Mouse (Mus musculus) urinary bladder, postnatal 10 days (tissue): ENCODE measurements around the gene Ndufaf2.

Experiments used
- DNase-seq: peaks from one replicate; pipeline ENCODE4 v3.0.0; 2022; ENCODE audit warnings: low spot score

The Ndufaf2 gene

DNA sequence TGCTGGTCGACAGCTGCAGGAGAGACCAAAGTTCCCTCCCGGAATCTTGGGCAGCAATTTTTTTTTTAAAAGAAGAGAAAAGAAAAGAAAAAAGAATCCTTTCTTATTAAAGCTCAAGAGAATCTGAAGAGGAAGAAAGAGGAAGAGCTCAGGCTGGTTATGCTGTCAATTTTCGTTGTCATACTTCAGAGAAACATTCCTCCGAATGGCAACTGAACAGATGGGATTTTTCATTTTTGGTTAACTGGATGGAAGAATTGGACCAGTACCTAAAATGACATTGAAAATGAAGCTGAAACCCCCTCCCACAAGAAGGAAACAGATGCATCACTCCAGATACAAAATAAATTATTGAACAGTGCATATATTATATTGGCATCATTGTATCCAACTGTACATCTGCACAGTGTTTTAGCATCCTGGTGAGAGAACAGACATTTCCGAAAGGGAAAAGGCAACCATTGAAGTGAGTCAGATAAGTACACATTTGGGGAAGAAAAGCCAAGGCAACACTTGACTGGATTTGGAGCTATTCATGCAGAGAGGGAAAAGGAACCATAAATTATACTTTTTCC is 19.9 kb downstream of the Ndufaf2 start:
- DNase-seq = no peak

DNA sequence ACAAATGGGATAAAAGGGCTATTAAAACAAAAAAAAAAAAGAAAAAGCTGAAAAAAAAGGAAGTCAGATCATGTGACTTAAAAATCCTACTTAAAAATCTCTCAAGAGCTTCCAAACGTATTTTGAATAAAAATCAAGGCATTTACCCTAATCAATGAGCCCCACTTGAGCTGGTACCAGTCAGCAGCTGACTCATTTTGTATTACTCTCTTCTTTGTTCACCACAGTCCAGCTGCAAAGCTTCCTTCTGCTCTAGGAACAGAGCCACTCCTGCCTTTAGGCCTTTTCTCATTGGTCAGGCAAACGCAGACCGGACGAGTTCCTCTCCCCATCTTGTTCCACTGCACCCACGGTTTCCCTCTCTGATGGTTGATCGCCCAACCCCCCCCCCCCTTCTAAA is 22.8 kb downstream of the Ndufaf2 start:
- no peak for DNase-seq

DNA sequence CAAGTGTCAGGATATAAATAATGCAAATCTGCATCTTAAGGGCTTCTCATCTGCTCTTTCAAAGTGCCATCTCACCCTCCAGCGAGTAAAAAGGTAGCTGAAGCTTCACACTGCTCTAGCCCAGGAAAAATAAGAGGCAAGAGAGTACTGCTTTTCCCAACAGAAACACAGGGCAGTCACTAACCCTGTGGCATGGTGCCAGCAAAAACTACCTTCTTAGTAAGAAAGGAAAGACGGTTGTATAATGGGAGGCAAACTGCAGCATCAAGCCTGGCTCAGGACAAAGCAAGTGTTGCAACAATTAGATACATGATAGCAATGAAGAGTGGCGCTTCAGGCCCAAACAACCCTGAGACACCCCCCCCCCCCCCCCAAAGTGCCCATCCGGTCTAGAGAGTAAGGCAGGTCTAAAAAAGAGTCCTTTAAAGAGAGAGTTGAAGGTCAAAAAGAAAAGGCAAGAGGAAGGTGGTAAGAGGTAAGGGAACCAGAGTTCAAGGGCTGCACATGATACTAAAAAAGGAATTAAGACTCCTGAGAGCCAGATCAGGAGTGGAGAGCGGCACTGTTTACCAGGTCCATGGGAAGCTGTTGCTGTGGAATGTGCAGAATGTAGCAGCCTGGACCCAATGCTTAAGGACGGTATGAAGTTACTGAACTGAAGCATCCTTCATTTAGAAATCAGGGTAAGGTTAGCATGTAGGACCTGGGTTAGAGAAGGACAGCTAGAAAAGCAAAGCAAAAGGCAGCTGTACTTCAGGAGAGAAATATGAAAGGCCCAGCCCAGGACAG is 26.2 kb downstream of the Ndufaf2 start:
- no peak for DNase-seq

DNA sequence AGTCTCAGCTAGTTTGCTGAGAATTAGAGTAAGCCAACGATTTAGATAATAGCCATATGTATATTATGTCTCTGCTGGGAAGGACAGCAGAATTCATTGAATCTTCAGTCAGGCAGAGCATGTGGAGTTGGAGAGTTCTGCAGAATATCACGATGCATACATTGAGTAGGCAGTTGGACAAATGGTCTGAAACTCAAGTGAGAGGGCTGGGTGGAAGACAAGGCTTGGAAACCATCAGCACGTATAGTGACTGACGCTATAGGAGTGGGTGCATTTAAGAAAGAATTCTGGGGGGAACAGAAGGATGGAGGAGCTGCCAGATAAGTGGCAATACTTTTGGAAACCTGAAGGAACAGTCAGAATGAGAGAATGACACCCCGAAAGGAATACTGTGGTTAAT is 27.7 kb downstream of the Ndufaf2 start:
- DNase-seq = no peak

DNA sequence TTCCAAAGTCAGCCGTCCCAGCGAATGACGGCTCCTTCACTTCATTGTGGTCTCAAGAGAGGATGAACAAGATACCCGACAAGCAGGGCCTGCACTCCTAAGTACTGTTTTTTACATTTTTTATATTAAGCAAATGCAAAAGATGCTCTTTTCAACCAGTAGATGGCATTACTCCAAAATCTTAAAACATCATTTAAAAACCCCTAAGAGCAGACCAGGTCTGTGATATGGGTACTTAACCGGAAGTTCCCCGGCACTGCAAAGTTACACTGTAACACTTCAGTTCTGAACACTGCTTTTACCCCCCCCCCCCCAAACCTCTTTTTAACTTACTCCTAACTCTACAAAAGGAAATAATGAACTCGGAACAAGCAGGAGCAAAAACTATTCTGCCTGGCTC is 29.4 kb downstream of the Ndufaf2 start:
- no peak for DNase-seq

DNA sequence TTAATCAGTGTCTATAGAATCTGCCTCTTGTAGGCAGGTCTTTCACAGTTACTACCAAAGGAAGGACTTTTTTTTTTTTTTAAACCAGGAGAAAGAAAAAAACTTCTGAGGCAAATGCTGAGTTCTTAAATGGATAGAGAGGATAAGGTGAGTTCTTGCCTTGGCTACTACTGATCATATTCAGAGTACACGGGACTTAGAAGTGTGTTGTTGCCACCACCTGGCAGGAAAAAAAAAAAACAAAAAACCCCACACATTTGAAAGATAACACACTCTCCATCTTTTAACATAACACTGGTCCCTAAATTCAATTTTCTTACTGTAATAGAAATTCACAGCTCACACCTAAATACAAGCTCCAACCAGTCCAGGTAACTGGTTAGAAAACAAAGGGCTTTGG is 30.5 kb downstream of the Ndufaf2 start:
- no peak for DNase-seq

DNA sequence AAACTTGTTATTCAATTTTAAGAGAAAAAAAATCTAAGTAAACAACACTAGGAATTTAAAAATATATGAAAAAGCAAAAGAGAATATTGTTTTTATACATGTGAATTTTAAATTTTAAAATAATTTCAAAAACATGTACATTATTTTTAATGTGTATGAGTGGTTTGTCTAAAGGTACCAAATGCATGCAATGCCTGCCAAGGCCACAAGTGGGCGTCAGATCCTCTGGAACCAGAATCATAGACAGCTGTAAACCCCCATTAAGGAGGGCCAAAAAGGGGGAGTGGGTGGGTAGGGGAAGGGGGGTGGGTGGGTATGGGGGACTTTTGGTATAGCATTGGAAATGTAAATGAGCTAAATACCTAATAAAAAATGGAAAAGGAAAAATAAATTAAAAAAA is 31.3 kb downstream of the Ndufaf2 start:
- no peak for DNase-seq

DNA sequence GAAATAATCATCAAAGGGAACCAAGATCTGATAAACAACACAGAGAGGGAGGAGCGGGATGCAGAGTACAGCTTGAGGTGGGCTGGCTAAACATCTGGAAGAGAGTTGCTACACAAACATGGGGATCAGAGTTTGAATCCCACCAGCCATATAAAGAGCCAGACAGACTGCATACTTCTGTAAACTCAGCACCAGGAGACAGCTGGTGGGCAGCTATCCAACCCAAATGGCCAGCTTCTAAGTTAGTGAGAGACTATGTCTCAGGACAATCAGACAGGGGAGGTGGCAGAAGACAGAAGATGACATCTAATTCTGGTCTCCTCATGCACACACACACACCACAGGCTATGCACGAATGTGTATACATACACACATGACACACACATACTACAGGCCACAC is 32.2 kb downstream of the Ndufaf2 start:
- DNase-seq = no peak

DNA sequence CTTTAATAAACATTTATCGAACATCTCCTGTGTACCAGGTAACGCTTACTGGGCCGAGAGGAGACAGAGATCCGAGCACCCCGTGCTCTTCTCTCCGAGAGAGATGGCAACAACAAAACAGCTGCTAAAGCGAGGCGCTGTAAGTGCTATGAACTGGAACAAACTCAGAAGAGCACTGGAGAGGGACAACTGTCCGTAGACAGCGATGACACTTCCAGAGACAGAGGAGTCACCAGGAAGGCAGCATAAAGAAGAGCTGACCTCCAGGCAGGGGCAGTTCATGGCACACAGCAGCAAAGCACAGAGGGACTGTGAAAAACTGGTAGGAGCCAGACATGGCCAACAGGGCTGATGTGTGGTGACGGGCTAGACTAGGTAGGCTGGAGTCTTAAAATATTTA is 34.3 kb downstream of the Ndufaf2 start:
- no peak for DNase-seq

DNA sequence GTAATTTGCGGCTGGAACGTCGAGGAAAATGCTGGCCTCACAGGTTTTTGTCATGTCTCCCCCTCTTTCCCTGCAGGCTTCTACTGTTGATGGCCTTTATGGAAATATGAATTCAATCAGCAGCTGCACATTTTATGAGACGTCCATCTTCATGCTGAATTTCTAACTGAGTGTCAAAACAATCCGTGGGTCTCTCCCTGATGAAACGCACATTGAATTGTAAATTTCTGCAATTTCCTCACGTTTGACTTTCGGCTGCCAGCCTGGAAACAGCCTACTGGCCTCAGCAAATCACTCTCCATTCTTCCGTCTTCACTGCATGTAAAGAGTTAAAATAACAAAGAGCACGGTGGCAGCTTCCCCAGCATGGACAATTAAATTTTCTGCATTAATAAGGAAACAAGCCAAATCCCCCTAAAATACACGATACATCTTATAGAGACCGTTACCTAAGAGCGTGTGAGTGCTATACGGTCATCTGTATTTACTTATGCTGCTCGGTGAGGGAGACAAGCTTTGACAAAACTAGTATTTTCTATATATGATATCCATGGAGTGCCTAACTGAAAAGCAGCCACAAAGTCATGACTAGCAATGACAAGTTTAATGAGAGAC is 35.2 kb downstream of the Ndufaf2 start:
- no peak for DNase-seq

DNA sequence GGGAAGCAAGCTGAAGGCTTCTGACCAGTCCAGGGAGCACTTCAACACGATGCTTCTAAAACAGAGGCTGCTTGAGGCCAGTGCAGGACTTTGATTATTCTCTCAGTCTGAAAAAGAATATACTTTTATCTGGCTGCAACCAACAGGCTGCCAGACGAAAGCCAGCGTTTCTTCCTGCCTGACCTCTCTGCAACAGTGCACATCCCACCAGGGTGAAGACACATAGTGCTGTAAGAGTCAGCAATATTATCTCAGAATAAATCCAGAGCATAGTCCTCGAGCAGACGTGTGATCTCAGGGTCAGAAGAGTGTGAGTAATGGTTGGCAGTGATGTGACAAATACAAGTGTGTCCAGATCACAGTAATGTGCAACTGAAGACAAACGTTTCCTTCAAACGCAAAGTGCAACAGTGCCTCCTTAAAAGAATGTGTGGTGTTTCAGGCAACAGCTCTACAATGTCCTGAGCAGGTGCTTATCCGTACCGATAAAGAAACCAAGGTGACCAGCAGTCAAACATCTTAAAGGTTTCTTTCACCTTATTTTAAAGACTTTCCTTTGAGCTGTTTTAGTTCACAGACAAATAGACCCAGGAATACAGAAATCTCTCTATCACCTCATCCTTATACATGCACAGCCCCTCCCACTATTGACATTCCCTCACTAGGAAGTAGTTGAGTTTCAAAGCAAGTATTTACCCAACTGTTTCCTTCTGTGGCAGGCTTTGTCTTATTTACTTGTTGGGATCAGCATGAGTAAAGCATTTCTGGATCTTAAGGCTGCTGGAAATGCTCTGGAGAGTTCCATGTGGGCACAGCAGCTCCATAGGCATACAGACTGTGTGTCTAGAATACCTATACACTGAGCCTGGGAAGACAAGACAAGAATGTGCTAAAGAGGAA is 38.8 kb downstream of the Ndufaf2 start:
- DNase-seq = no peak

DNA sequence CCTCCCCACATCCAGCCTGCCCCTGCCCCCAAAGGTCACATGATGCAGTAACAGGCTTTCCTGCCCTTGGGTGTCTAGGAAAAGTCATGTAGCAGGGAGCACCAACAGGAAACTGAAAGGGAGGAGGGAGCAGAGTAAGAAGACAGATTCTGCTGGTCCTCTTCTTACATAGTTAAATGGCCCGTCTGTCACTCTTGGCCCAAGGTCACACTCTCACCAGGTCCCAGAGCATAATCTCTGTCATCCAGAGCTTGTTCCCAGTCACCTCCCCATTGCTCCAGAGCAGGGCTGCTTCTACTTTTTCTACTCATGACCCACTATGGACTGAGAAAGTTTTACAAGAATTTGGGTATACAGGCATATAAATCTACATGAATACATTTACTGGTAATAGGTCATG is 40.2 kb downstream of the Ndufaf2 start:
- no peak for DNase-seq

DNA sequence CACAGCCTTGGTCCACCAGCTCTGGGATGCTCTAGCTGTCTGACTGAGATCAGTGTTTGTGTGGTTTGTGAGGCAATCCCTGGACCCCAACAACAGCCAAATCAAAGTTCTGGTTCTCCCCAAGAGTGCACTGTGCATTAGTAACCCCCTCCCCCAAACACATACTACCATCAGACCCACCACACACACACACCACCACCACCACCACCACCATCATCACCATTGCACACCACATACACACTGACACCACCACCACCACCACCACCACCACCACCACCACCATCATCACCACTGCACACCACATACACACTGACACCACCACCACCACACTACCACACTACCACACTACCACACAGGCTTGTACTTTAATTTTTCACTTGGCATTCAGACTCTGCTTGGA is 40.8 kb downstream of the Ndufaf2 start:
- no peak for DNase-seq

DNA sequence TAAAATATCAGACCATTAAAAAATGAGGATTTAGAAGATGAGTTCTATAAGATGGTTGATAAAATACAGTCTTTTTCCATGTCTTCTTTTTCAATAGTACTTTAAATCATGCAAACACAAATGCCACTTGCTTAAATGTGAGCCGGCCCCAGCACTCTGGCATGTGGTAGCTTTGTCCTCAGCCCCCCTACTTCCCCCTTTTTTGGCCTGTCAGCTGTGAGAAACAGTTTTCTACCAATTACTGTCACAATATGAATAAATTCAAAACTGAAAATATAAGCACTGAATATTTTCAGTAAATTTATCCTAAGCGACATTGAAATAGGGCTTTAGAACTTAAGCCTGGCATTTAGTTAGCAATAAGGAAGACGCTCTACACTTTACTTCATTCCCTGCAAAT is 44.2 kb downstream of the Ndufaf2 start:
- no peak for DNase-seq

DNA sequence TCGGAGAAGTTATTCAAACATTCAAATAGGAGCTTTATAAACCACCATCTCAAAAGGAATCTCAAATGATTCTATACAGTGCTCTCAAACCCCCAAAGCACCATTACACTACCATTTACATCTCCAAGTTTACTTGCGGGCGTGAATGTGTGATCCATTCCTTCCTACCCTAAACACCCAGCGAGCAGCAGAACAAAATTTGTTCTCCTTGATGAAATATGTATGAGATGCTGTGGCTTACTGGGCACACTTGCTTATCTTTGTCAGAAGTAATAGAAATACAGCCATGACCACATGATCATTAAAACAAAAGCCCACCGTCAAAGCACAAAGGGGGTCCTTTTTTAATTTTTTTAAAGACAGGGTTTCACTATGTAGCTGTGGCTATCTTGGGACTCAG is 44.9 kb downstream of the Ndufaf2 start:
- no peak for DNase-seq

DNA sequence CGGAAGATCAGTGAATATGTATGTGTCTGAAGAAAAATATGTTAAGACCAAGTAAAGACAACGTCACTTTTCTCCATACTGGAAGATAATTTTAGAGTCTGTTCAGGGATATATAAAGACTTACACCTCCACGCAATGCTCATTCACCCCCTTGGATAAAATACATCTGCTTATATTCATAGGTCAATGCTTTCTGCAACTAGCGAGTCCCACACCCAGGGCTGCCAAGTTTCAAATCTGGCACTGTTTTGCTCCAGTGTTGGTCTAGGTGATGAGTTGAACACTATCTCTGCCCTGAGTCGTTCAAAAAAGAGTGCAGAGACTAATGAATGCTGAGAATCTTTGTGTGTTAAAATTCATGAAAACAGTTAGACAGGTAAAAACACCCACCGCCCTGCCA is 47.5 kb downstream of the Ndufaf2 start:
- no peak for DNase-seq

DNA sequence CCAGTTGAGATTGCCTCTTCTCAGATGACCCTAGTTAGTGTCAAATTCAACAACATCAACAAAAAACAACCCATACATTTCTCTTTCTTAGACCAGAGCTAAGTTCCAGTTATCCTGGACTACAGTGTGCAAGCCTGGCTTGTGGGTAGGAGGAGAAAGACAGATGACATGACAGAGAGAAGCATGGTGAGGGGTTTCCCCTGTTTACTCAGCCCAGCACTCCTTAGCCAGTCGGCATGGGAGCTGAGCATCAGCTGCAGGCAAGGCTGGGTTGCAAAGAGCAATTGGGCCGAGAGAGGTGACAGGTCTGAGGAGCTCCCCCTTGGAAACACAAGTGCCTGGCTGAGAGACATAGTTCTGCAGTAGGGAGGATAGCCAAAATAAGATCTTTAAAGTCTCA is 57.7 kb downstream of the Ndufaf2 start:
- DNase-seq = no peak

DNA sequence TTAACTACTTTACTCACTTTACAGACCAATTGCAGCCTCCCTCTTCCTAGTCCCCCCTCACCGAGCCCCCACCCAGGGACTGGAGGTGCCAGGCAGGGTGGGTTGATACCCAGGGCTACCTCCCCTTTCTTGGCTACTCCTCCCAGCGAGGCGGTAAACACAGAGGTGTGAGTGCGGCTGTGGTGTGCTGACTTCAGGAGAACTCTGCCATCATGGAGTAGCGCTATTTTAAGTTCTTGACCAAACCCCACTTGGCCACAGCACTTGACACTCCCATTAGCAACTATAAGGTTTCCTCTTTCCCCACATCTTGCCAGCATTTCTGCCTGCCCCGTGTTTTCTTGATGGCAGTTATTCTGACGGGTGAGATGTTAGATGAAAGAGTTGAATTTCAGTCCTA is 62.0 kb downstream of the Ndufaf2 start:
- no peak for DNase-seq

DNA sequence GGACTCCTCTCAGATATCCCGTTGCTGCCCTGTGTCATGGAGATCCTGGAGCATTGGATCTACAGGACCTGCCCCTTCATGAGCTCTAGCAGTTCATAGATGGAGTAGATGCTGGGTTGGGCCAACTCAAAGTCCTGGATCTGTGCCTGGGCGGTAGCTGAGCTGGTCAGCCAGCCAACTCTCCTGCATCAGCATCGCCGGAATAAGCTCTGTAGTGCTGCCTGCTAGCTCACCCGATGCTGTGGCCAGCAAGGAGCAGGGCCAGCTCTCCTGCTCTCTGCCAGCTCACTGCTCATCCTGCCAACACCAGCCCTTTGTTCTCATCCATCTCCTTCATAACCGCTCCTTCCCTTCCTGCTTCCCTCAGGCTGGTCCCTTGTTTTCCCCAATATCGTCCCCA is 62.8 kb downstream of the Ndufaf2 start:
- DNase-seq = no peak

DNA sequence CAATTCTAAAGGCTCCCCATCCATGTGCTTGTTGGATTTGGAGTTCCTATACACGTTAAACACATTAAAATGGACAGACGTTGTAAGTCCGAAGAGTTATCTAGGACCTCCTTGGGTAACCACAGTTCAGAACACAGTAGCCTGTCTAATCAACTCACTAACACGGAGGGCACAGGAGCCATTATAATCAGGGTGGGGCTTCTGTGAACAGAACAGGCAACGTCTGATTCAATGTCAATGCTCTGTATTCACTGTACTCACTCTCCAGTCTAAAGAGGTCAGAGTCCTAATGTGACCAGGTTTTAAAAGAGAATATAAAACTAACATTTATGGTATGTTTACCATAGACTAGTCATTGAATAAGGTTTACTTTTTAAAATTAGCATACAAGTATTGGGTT is 63.7 kb downstream of the Ndufaf2 start:
- no peak for DNase-seq

DNA sequence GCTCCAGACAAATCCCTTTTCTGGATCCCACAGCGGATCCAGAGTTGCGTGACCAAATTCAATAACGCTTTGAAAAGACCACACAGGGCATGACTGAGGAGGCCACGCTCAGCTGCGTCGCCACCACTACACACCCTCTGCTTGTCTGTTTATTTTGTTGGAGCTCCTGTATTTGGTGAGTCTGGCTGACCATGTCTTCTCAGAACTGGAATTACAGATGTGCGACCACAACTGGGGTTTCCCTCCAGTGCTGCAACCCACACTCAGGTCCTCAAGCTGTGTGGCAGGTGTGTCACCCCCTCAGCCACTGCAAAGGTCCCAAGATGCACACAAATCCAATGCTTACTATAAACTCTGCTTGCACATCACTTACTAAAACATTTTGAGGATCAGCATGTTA is 66.1 kb downstream of the Ndufaf2 start:
- DNase-seq = no peak

DNA sequence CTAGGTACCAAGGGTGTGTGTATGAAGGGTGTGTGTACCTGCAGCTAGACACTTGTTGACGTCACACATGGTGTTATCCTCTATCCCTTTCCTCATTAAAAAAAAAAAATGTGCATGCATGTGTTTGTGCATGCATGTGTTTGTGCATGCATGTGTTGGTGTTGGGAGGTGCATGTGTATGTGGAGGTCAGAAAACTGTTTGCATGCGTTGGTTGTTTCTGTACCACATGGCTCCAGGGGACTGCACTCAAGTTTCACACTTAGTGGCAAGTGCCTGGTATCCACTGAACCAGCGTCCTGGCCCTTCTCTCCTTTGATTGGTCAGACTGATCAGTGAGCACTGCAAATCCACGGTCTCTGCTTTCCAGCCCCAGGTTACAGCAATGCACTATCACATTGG is 71.7 kb downstream of the Ndufaf2 start:
- DNase-seq = no peak

DNA sequence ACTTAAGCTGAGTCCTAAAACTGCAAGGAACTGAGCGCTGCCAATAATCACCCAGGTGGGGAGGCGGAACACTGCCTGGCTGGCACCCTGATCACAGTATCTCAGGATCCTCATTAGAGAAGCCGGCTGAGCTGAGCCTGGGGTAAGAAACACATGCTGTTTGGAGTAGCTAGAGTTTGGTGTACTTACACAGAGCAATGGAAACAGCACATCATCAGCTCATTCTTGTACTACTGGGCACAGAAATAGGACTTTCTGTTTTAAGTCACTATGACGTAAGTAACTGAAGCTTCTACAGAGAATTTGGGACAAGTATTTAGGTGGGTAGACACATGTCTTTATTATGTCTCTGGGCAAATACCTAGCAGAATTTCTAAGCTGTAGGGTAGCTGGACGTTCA is 72.4 kb downstream of the Ndufaf2 start:
- no peak for DNase-seq
